Mouse (Mus musculus): Measurements from ENCODE around the gene Zmynd11. TPM values are rescaled to one million over a fixed set of nuclear protein-coding genes. Genes with fewer than 3 reads are reported as not detected.

Zmynd11 gene
- polyA plus RNA-seq, 1 experiment = 167 TPM

DNA sequence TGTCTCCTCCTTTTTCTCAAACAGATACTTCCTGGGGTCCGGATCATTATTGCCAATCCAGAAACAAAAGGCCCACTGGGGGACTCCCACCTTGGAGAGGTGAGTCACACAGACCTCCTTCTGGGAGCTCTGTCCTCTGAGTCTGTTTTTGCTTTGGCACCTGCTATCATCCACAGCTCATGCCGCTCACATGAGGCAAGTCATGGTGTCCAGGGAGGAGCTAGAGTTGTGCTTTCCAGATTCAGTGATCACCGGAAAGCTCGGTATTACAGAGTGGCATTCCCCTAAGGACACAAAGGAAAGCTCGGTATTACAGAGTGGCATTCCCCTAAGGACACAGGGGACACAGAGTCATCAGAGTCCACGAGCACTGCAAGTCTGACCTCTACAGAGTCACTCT, 108.5 kb downstream of the Zmynd11 start:
- no peak for DNase-seq (ENCODE audit: low spot score)

DNA sequence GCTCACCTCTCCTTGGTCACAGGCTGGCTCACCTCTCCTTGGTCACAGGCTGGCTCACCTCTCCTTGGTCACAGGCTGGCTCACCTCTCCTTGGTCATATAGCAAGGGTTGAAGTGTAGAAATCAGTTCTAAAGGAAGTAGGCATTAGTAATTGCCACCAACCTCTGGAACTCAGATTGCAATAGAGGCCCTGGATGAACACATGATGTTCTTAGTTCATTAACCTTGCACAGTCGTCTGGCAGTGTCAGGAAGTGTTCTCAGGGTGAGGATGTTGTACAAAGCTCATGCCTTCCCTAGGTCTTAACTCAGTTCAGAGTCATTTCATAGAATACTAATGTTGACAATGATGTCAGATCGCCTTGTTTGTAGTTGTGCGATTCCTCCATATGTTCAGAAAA, 112.1 kb downstream of the Zmynd11 start:
- no peak for DNase-seq (ENCODE audit: low spot score)

DNA sequence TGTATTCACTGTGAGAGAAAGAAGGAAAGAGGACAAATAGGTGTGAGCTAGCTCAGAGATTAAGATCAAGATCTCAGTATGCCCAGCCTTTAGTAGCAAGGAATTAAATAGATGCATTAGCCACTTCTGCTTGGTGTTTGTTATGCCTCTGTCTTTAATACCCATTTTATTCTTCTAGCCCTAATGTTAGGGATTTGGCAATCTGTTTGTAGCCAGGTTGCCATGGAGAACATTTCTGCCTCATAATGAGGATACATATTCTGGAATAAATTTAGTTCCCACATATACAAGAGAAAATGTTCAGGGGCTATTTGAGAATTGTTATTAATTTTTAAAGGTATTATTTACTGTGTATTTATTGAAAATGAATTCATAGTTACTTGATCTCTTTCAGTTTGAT, 114.5 kb downstream of the Zmynd11 start:
- no peak for DNase-seq (ENCODE audit: low spot score)

DNA sequence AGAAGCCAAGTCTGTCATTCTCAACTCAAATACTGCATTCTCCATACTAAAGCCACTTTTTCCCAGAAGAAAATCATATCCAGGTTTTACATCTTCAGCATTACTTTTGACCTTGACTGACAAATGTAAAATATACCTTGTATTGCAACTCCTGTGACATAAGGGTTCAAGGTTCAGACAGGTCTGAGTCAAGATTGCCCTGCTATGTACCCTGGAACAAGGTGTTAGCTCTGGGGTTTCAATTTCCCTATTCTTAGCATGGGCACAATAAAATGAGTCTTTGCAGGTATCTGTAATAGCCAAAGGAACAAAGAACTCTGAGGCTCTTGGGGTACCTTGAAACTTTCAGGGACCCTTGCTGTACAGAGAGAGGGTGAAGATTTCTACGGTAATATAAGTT, 115.2 kb downstream of the Zmynd11 start:
- no peak for DNase-seq (ENCODE audit: low spot score)

DNA sequence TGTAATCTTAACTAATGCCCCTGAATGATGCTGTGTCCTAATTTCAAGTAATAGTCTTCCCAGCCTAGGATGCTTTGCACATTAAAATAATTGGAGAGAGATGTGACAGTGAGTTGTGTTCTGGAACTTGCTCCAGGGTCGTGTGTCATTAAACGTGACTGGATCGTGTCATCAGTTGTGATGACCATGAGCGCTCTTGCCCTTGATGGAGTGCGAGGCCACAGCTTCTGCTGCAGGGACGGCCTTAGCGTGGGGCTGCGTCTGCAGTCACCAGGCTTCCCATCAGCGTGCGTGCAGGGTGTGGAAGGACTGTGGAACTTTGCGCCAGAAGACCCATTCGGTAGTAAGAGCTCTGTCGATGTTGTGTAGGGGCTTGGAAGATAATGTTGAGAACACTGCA, 116.4 kb downstream of the Zmynd11 start:
- no peak for DNase-seq (ENCODE audit: low spot score)

DNA sequence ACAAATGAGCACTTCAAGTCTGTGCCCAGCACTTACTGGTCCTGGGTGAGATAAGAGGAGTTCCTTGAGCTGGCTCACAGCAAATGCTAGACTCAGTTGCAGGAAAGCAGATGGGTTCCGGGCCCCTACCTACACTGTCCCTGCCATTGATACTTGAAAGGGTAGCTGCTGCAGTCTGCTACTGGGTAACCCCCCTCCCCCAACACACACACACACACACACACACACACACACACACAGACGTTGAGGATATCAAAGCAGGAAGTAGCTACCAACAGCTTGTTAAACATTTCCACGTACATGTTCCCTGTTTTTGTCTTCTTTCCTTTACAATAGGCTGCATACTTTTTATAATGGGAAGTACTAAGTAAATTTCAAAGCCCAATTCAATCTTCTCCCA, 127.2 kb downstream of the Zmynd11 start:
- no peak for DNase-seq (ENCODE audit: low spot score)

DNA sequence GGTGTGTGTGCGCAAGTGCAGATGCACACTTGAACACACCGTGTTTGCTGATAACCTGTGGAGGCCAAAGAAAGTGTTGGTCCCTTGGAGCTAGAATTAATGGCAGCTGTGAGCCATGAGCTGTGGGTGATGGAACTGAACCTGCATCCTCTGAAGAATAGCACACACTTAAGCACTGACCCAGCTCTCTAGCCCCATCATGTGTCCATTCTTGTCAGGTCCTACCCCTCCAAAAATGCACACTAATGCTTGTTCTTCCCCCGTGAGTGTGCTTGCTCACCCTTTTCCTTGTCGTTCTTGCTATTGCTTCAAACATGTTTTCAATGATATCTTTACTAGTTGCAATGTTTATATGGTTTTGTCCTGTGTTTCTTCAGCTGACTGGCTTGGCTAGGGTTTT, 128.6 kb downstream of the Zmynd11 start:
- no peak for DNase-seq (ENCODE audit: low spot score)

DNA sequence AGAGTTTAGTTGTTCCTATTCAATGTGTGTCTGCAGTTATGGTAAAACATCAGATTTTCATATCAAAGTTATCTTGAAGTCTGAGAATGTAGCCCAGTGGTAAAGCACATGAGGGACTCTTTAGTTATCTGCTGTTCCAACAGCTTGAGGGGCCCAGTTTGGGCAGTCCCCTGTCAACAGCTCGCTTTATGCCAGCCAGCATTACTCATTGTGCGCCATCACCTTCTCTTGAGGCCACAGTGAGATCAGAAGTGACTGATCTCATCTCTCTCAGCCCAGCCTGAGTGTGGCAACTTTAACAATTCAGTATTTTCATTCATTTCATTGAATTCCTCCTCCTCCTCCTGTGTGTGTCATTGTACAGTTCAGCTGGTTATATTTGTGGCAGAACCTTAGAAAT, 129.2 kb downstream of the Zmynd11 start:
- no peak for DNase-seq (ENCODE audit: low spot score)
